ENCODE assay signal across 22 mouse cellular contexts in genomic region chrX:59166763-59167162, GRCm38 (mm10).
DNase-seq lines count a peak whose midpoint lies in the region; ATAC-seq and TF ChIP-seq lines count a peak whose summit lies in the region.
"Had no signal": no experiment of that assay in that cellular context is flagged by ENCODE, and none has a peak within 500 bp of the region (broad histone marks: within the 10 kb centered on the region; RNA-seq: fewer than 3 reads in every experiment).

No protein-coding gene starts in this region.

- no peaks in the 10 kb centered on the region for H3K4me1 ChIP-seq in forebrain, postnatal 0 days (ENCODE audit: insufficient read depth)
- no peaks in the 10 kb centered on the region for H3K4me1 ChIP-seq in forebrain, embryonic 13.5 days
- no peaks in the 10 kb centered on the region for H3K4me1 ChIP-seq in kidney, embryonic 14.5 days (ENCODE audit: control insufficient read depth, insufficient read depth, low read length)

- H3K9ac ChIP-seq in forebrain, postnatal 0 days, result no peak overlapping the region
- H3K9ac ChIP-seq in forebrain, embryonic 13.5 days, result no peak overlapping the region
- no peak overlapping the region for H3K9ac ChIP-seq in kidney, embryonic 14.5 days (ENCODE audit: low read depth, low read length)

- TF ChIP-seq CTCF in forebrain, postnatal 0 days (IDR thresholded peaks at IDR 0.05; ENCODE audit: low read depth), result no peak

- no peak overlapping the region for H3K27ac ChIP-seq in forebrain, postnatal 0 days (ENCODE audit: low read depth, low read length)
- no peak overlapping the region for H3K27ac ChIP-seq in forebrain, embryonic 13.5 days
- no peak overlapping the region for H3K27ac ChIP-seq in kidney, embryonic 14.5 days (ENCODE audit: low read depth, low read length)

- peak; percentile 21 for DNase-seq in forebrain, postnatal 0 days
- DNase-seq in frontal cortex, postnatal 10 days (ENCODE audit: low spot score in 2 of 2), result no peak
- DNase-seq in brain, adult 2 months (ENCODE audit: low read depth, low spot score), result peak; percentile 29
- DNase-seq: adrenal gland, adult 2 months; adrenal gland, adult 8-10 months; adrenal gland, postnatal 10 days; adrenal gland, postnatal 14 days; adrenal gland, postnatal 25 days; adrenal gland, postnatal 36 days; B cell, adult 2 months; cerebellum, adult 11 months; cerebellum, adult 11-12 months; cerebellum, adult 18-20 months; cerebellum, adult 2 months had no signal

- H3K4me2 ChIP-seq in forebrain, postnatal 0 days (ENCODE audit: low read depth), result no peak overlapping the region
- H3K4me2 ChIP-seq in forebrain, embryonic 13.5 days, result no peak overlapping the region
- no peak overlapping the region for H3K4me2 ChIP-seq in kidney, embryonic 14.5 days (replicated peaks; ENCODE audit: low read depth, low read length)

- H3K27me3 ChIP-seq in forebrain, postnatal 0 days (ENCODE audit: insufficient read depth, low read length), result no peaks in the 10 kb centered on the region
- H3K27me3 ChIP-seq in forebrain, embryonic 13.5 days, result no peaks in the 10 kb centered on the region
- H3K27me3 ChIP-seq in kidney, embryonic 14.5 days (ENCODE audit: control insufficient read depth, insufficient read depth, low read length), result no peaks in the 10 kb centered on the region
- H3K27me3 ChIP-seq: CH12.LX had no signal

- ATAC-seq in forebrain, postnatal 0 days, result peak; percentile 61; the same call in 1 of the 2 replicates
- no peak for ATAC-seq in forebrain, embryonic 13.5 days
- ATAC-seq in frontal cortex, adult (ENCODE audit: low TSS enrichment), result peak; percentile 74
- ATAC-seq in kidney, embryonic 14.5 days (ENCODE audit: low FRiP score, low TSS enrichment), result no peak
- ATAC-seq: activated CD4-positive, CD25-positive, alpha-beta regulatory T cell, adult 4 months; CD4-positive, CD25-positive, alpha-beta regulatory T cell, adult 4 months; Patski had no signal

- no peak overlapping the region for H3K4me3 ChIP-seq in forebrain, postnatal 0 days (ENCODE audit: low read depth, low read length)
- H3K4me3 ChIP-seq in forebrain, embryonic 13.5 days, result no peak overlapping the region
- H3K4me3 ChIP-seq in kidney, embryonic 14.5 days (ENCODE audit: low read length), result no peak overlapping the region

- no peaks in the 10 kb centered on the region for H3K36me3 ChIP-seq in forebrain, postnatal 0 days (ENCODE audit: insufficient read depth)
- H3K36me3 ChIP-seq in forebrain, embryonic 13.5 days (ENCODE audit: poor library complexity, severe bottlenecking), result no peaks in the 10 kb centered on the region
- H3K36me3 ChIP-seq in kidney, embryonic 14.5 days (ENCODE audit: control insufficient read depth, insufficient read depth, low read length), result no peaks in the 10 kb centered on the region
- H3K36me3 ChIP-seq: G1E had no signal

- WGBS in forebrain, postnatal 0 days, result 66% methylated on average over 2 of the region's 2 CpGs
- 77% methylated on average over 2 of the region's 2 CpGs for WGBS in forebrain, embryonic 13.5 days
- WGBS in kidney, embryonic 14.5 days, result 96% methylated on average over 2 of the region's 2 CpGs

- no peaks in the 10 kb centered on the region for H3K9me3 ChIP-seq in forebrain, postnatal 0 days (ENCODE audit: low read length)
- no peaks in the 10 kb centered on the region for H3K9me3 ChIP-seq in forebrain, embryonic 13.5 days (replicated peaks)
- H3K9me3 ChIP-seq in kidney, embryonic 14.5 days (ENCODE audit: control insufficient read depth, low read length), result no peaks in the 10 kb centered on the region
- H3K9me3 ChIP-seq: G1E had no signal

Comparison
In these comparisons a context has a peak if more than half of its experiments do, and no peak if none do; other contexts are left out.
1. ATAC-seq: peak in forebrain, postnatal 0 days (single experiment) and frontal cortex, adult (single experiment); none in forebrain, embryonic 13.5 days (single experiment) and kidney, embryonic 14.5 days (single experiment).
2. DNase-seq: peak in forebrain, postnatal 0 days (single experiment) and brain, adult 2 months (single experiment); none in frontal cortex, postnatal 10 days (0 of 2).